Mouse (Mus musculus): ENCODE results near the gene Tet3.
A peak's percentile ranks its signal among the peaks of the same experiment; 100 is the strongest.

Tet3 gene

DNA sequence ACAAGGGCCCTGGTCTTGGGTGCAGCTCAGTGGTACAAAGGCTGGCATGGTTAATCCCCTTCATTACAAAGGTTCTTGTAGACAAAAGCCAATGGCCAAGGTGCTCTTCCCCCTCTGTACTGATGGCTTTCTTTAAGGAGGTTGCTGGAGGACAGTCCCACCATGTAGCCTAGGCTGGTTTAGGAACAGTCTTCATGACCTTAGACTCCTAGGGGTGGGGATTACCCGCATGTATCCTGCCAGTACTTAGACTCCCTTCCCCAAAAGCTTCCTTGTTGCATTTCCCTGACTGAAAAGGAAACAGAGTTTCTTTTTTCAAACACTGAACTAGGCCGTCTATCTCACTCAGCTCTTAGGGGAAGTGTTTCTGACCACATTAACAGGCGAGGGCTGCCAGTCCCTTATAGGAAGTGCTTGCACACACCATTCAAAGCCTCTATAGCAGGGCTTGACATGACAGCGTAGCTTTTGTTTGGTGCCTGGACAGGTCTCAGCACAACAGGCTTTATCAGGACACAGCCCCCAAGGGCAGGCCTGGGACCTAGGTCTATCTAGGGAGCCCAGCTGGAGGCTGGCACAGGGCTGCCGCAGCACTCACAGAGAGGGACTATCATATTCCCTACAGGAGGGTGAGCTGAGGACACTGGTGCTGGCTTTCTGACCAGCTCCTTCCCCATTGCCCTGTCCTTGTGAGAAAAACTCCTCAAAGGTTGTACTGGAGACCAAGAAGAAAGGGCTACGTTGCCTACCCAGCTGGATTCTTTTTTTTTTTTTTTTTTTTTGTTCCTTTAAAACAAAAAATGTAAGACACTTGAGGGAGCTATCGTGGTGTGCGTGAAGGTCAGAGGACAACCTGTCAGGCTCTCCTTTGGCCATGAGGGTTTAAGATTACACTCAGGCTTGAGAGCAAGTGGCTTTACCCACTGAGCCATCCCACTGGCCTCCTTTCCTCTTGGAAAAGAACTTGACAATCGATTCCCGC lies 77.1 kb downstream of the Tet3 start:
- no peak for DNase-seq (ENCODE audit: inconsistent age in 2 of 2, low spot score in 1 of 2)

DNA sequence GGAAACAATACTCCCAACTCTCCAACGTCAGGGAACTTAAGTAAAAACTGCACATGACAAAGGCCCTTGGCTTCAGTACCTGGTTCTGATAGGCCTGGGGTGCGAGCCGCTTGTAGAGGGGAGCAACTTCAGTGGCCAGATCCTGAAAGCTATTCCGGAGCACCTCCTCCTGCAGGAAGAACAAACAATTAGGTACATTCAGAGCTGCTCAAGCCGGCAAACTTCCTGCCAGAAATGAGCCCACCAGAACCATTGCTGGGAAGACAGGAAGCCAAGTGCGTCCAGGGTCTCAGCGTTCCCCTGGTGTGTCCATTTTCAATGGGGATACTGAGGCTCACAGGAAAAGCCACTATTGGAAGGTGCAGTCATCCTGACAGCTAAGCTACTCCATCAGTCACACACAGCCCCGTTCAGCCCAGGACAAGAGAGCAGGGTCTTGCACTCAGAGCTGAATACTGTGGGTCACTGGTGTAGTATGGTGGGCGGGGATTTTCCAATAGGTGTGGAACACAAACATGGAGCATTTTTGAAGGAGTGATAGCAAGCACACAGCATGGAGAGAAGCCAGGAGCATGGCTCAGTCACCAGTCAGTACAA lies 85.1 kb downstream of the Tet3 start:
- no peak for DNase-seq (ENCODE audit: inconsistent age in 2 of 2, low spot score in 1 of 2)

DNA sequence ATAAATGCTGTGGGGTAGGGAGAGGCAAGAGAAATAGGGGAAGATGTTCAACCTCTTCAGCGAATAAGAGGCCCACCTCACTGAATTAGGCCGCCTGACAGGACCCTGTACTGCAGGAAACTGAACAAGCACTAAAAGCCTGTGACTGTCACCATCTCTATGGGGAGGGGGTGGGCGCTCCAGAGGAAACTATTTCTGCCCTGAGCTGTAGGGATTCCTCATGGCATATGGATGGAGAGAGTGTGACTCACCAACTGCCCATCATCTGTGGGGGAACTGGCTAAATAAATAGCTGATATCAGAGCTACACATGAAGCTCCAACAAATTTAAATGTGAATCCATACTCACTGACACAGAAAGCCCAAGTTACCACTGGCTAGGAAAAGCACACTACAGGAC lies 87.5 kb downstream of the Tet3 start:
- DNase-seq (ENCODE audit: inconsistent age in 2 of 2, low spot score in 1 of 2), result no peak

DNA sequence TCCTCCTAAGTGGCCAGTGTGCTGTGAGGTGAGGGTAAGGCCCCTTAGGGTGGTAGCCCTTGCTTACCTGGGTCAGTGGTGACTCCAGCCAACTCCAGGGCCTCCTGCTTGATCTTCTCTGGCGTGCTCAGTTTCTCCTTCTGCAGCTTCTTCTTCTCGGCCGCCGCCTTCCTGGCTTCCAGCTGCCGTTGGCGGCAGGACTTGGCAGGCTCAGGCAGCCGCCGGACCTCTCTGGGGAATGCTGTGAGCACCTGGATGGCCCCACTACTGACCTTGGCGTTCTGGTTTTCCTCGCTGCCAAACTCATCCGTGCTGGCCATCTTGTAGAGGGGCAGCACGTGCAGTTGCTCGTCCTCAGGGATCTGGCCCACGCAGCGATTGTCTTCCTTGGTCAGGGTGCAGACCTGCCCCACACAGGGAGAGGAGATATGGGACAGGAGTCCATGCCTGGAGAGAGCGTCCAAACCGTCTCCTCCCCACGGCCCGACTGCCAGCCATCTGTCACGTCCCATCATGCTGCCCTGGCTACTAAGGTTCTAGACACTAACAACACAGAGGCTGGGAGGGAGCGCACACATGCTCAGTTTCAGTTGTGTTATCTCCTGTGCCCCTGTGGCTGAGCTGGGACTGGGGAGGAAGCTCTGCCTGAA lies 88.4 kb downstream of the Tet3 start:
- no peak for DNase-seq (ENCODE audit: inconsistent age in 2 of 2, low spot score in 1 of 2)

DNA sequence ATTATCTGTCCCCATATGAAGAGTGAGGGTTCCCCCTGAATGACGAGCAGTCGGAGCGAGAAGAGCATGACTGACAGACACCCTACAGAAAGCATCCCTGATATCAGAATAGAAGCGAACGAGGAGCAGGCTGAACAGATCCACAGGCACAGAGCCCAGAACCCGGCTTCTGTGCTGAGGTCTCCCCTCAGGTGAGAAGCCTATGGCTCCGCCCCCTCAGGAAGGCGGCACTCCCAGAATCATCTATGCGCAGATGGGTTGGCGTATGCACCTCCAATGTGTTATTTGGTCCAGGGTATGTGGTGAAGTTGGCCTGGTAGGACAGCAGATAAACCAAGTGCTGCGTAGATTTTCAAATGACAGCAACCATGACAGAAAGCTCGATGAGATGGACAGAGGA lies 95.8 kb downstream of the Tet3 start:
- DNase-seq (ENCODE audit: inconsistent age in 2 of 2, low spot score in 1 of 2), result no peak

DNA sequence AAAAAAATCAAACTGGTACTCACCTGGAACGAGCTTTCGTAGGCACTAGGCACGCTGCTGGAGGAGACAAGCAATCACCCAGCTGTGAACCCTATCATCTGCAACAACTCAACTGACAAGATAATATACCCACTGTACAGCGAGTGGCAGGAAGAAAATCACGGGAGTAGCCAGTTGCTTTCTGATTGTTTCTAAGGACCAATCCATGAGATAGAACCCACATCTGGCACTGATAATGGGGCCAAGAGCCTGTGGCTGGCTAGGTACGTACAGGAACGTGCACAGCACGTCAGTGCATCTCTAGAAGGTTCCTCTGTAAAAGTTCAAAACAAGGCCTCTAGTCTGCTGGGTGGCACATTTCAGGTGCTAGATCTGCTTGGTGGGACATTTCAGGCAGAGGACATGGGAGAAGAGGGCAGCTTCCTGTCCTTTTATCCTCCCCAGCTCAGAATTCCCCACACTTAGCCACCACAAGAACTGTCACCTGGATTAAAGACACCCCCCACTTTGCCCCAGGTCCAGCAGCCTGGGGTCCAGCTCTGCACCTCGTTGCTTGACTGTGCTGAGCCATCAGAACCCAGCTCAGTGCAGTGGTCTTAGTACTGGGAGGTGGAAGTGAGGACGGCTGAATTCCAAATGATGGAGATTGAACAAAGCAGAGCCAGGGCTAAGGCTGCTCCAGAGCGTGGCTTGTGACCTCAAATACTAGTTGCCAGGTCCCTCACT lies 97.2 kb downstream of the Tet3 start:
- no peak for DNase-seq (ENCODE audit: inconsistent age in 2 of 2, low spot score in 1 of 2)

DNA sequence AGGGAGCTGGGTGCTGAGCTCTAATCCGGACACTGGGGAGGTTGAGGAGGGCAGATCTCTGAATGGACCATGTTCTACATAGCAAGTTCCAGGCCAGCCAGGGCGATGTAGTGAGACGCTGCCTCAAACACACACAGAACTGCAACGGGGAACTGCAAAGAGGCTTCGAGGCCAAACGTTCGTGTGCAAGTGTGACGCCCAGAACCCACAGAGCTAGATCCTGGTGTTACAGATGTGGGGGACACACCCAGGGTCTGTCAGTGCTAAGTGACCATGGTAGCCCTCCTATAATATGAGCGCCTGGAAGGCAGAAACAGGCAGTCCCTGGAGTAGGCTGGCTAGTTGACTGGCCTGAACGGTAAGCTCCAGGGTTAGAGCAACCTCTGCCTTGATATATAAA lies 101.4 kb downstream of the Tet3 start:
- no peak for DNase-seq (ENCODE audit: inconsistent age in 2 of 2, low spot score in 1 of 2)

DNA sequence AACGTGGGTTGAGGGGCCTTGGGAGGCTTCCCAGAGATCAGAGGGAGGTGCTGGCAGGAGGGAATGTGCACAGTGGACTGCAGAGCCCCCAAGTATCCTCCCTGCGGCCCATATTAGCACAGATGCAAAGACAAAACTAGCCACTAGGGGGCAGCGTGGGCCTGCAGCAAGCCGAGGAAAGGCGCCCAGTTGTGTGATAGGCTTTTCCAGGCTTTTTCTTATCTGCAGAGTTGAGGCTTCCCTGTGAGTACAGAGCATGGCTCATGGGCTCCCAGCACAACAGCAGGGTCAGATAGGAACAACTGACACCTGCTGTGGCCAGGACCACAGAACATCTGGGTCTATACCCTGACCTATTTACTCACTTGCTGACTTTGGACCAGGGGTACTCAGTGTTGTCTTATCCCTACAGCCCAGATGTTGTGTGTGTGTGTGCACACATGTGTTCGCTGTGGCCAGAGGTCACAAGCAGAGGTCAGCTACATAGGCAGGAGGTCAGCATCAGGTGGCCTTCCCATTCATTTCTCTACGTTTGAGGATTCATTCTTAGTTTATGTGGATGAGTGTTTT lies 102.2 kb downstream of the Tet3 start:
- peak; percentile 80 to 94 for DNase-seq (ENCODE audit: inconsistent age in 2 of 2, low spot score in 1 of 2)

DNA sequence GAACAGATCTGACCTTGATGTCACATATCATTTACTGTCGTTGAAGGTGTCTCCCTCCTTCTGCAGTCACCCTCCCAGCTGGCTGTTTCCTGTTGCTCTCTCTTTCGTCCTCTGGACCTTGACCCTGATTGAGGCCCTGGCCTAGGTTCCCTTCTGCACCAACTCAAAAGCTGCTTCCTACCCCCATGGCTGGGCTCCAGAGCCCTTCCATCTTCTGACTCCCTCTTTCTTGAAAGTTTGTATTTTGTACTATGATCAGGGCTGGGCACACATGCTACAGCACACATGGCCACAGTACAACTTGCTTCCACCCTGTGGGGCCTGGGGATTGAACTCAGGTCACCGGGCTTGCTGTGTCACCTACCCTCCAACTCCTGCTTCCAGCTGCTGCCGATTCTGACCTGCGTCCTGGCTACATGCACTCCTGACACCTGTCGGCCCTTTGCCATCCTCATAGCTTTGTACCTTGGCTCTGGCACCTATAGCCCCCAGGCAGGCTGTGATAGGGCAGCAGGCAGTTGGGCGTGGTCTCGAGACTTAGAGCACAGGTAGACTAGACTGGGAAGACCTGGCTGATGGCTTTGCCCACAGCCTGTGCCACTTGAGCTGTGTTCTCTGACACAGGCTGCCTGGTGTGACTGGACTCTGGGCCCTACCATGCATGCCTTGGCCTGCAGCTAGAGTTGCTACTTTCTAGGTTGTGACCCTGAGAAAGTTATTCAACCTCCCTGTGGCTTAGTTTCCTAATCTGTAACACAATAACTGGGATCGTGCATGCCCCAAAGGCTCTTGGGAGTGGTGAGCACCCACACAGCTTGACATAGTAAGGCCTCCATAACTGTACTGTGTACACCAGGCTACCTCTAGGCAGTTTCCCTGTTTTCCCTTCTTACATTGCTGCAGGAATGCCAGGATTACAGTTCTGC lies 103.8 kb downstream of the Tet3 start:
- DNase-seq (ENCODE audit: inconsistent age in 2 of 2, low spot score in 1 of 2), result peak in 1 of 2 experiments; percentile 66

DNA sequence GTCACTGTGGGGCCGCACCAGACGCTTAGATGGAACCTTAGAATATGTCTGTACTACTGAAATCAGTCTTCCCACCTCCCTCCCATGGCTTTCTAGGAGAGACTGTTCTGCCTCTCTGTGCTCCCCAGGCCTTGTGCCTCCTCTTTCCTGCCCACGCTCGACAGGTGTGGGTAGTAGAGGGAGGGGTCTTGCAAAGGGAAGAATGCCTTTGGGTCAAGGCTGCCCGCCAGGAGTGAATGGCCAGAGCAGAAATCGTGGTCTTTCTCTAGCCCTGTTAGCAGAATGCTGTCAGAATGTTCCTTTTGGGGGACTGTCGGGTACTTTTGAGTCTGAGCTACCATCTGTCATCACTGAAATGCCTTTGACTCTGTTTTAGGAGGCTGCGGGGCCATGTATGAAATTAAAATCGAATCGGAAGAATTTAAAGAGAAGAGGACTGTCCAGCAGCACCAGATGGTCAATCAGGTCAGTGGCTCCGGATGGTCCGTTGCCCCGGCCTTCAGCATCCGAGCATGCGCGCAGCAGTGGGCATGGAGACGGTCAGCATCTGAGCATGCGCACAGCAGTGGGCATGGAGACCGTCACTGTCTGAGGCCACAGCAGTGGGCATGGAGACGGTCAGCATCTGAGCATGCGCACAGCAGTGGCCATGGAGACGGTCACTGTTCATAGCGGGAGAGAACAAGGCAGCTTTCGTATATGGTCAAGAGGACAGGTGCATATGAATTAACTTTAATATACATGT lies 106.0 kb downstream of the Tet3 start:
- DNase-seq (ENCODE audit: inconsistent age in 2 of 2, low spot score in 1 of 2), result no peak

DNA sequence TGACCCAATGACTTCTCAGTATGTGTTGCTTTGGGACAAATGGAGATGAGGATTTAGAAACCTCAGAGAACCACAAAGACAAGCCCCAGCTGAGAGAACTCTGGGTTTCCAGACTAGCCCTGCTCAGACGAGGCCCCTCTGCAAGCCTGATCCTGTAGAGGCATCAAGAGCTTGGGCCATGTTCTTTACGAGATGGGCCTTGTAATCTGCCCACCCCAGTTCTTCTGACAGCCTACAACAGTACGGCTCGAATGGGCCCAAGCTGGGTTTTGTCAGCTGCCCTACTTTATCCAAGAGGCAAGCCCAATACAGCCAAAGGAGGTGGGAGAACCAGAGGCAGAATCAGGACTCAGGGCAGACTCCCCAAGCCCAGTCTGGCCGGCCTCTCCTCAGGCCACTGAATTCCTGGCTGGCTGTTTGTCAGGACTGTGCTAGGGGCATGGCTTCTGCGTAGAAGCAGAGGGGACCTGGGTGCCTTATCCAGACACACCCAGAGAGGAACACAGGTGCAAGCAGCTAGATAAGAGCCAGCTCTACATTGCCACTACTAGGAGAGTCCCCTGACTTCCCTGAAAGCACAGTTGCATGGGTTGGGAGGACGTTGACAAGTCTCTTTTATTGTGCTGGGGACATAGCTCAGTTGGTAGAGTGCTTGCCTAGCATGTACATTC lies 107.3 kb downstream of the Tet3 start:
- DNase-seq (ENCODE audit: inconsistent age in 2 of 2, low spot score in 1 of 2), result no peak

DNA sequence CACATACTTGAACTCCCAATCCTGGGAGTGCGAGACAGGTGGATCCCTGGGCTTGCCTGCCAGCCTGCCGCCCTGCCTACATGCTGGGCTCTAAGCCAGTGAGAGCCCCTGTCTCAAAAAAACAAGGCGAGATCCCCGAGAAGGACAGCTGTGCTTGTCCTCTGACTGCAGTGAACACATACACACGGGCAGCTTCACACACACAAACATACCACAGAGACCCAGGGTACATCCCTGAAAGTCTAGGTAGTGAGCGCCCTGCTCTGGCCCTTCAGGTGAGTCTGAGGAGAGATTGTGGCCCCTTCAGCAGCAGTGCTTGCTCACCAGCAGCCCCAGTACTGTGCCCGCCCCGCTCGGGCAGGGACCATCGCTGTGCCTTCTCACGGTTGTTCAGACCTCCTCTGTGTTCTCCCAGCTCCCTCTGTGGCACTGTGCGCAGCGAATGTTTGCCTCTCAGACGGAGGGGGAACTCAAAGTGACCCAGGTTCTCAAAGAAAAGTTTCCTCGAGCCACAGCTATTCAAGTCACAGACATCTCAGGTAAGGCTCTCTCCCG lies 108.0 kb downstream of the Tet3 start:
- DNase-seq (ENCODE audit: inconsistent age in 2 of 2, low spot score in 1 of 2), result no peak

DNA sequence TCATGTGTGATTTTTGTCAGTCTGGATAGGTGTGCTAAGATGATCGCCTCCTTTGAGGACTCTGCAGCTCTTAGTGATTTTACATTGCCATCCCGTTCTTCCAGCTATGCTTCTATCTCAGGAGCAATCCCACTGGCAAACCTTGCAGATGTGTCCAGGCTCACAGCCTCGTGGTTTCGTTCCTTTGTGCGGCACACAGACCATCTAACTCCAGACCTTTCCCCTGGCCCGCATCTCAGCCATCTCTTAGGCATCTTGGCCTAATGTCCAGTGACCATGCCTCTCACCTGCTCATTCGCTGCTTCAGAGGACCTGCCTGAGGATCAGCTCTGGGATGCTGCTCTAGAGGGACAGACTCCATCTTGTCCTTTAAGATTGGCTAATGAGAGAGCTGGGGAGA lies 108.7 kb downstream of the Tet3 start:
- peak in 1 of 2 experiments; percentile 31 for DNase-seq (ENCODE audit: inconsistent age in 2 of 2, low spot score in 1 of 2)

DNA sequence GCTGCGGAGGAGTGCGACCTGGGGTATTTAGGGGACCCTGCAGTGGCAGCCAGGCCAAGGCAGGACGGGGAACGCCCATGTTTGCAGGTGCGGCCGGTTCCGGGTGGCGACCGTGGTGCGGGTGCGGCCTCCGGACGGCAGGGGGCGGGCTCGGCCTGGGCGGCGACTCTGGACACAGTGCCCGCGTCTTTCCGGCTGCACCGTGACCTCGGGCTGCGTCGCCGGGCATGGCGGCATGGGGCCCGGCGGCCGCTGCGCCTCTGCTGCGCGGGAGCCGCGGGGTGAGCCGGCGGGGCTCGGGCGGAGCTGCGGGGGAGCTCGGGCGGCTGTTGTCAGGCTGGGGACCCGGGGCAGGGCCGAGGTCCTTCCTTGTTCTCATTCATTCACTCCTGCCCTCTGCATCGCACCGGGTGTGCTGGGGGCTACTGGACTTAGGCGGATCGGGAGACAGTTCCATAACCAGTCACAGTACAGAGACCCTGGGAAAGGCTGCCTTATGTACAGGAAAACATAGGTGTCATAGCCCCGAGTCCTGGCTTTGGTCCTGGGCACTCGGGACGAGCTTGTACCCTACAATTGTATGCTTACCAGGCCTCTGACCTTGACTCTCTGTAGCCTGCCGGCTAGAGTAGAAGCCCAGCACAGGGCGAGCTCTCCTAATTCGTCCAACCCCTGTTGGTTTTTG lies 109.5 kb downstream of the Tet3 start:
- DNase-seq (ENCODE audit: inconsistent age in 2 of 2, low spot score in 1 of 2), result peak; percentile 91 to 97

DNA sequence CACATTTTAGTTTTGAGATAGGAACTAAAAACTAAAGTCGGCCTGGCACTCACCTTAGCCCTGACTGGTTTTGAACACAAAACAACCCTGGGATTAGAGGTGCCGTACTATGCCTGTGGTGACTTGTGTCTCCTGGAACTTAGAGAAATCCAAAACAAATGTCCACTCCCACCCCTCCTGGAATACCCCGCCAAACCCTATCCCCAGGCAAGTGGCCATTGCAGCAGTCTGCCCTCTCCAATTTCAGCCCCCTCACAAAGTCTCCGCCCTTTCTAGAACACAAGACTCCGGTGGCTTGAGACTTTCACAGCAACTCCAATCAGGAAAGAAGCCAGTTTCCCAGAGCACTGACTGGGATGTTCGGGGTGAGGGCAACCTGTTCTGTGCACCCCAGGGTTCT lies 110.0 kb downstream of the Tet3 start, which contains the start of gene Bola3:
Gene Bola3 (plus strand): TSS at position 275 of the 400 bp plus-strand sequence.
- DNase-seq (ENCODE audit: inconsistent age in 2 of 2, low spot score in 1 of 2), result no peak

DNA sequence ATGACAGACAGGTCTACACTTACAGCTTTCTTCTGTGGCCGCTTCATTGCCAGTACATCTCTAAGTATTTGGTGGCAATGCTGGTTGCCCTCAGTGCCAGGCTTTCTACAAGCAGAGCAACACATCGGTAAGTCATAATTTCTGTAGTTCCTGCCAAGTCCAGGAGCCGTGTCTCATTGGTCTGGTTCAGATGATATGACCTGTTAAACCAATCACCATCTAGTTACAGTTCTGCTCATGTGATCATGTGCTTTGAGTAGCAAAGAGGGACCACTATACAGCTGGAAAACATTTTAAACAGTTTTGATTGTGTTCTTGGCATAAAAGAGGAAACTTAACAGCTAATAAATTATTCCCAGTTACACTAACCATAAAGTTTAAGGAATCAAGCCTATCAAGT lies 111.0 kb downstream of the Tet3 start:
- DNase-seq (ENCODE audit: inconsistent age in 2 of 2, low spot score in 1 of 2), result peak in 1 of 2 experiments; percentile 35

DNA sequence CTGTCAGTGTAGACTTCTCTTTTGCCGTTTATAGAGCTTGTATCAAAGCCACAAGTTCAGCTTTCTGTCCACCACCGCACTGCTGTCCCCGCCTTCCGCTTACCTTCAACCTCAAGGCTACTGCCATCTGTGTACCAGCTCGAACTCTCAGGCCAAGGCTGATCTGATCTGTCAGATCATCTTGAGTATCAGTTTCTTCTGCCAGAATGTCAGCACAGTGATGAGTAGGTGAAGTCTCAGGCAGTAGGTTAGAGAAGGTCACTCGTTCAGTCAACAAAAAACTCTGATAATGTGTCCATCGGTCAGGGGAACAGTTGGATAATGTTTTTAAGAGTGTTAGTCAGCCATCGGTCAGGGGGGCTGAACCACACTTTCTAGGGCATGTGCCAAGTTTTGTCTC lies 113.6 kb downstream of the Tet3 start:
- peak; percentile 73 to 87 for DNase-seq (ENCODE audit: inconsistent age in 2 of 2, low spot score in 1 of 2)

DNA sequence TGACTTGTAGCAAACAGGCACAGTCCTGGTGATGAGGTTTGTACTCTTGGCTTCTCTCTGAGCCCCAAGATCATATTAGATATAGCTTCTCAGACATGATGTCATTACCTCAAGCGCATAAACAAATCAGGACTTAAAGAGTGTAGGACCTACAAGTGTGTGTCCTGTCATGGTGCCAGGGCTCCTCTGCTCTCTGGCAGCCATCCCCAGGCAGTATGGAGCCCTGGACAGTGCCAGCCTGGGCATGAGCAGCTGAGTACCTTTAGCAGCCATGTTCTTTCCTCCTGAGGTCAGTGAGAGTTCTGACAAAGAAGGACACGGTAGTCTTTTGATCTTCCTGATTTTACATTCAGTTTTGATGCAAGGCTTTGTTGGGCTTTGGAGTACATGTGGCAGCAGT lies 115.9 kb downstream of the Tet3 start:
- no peak for DNase-seq (ENCODE audit: inconsistent age in 2 of 2, low spot score in 1 of 2)

Data from adrenal gland, adult (tissue).